Mouse (Mus musculus): Measurements from ENCODE around the gene Ccng2. TPM values are rescaled to one million over a fixed set of nuclear protein-coding genes. Genes with fewer than 3 reads are reported as not detected.

Ccng2 gene
- polyA plus RNA-seq, 1 experiment from 2014 or later, result 68.9 TPM

DNA sequence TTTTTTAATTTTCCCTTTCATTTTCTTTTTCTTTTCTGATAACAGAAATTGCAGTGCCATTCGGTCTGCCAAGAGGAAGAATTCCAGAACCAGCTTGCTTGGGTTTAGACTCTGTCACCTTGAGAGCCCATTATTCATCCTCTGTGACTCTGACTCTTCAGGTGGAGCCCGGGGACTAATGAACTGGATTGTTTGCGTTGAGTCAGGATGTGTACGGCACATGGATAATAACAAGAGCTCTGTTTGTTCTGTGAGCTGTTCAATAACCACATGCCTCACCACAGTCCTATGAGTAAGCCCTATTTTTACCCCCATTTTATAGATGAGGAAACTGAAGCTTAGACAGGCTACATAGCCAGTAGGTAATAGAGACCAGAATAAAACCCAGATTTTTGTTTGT, 29.7 kb downstream of the Ccng2 start:
- Histone ChIP-seq H3K4me3 (replicated peaks) (no peak overlapping the region), H3K27ac (replicated peaks) (no peak overlapping the region), H3K36me3 (no peaks in the 10 kb centered on the region), H3K9ac (replicated peaks) (no peak overlapping the region), H3K4me1 (no peaks in the 10 kb centered on the region), H3K9me3 (replicated peaks) (0 out of 2 replicates have a peak, but pooled peaks cover 5% of the 10 kb centered on the region), H3K4me2 (no peak overlapping the region), H3K27me3 (replicated peaks) (no peaks in the 10 kb centered on the region)
- 91% methylated on average over 4 of the region's 4 CpGs for WGBS
- ATAC-seq (ENCODE audit: low FRiP score), result no peak

DNA sequence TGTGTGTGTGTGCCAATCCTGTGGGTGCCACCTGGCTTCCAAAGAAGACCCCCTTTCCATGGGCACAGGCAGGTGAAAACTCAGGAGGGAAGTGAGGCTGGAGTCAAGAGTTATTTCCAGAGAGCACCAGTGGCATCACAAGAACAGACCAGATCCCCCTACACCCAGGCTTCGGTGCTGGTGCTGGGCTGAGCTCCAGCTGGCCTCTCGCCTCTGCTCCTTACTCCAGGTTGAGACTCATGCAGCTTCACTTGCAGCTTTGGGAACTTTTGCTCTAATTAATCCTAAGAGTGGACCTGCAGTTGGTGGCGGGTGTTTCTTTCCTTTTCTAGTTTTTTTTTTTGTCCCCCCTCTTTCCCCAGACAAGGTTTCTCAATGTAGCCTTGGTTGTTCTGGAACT, 30.3 kb downstream of the Ccng2 start:
- ATAC-seq (ENCODE audit: low FRiP score), result no peak
- 90% methylated on average over 3 of the region's 3 CpGs for WGBS

DNA sequence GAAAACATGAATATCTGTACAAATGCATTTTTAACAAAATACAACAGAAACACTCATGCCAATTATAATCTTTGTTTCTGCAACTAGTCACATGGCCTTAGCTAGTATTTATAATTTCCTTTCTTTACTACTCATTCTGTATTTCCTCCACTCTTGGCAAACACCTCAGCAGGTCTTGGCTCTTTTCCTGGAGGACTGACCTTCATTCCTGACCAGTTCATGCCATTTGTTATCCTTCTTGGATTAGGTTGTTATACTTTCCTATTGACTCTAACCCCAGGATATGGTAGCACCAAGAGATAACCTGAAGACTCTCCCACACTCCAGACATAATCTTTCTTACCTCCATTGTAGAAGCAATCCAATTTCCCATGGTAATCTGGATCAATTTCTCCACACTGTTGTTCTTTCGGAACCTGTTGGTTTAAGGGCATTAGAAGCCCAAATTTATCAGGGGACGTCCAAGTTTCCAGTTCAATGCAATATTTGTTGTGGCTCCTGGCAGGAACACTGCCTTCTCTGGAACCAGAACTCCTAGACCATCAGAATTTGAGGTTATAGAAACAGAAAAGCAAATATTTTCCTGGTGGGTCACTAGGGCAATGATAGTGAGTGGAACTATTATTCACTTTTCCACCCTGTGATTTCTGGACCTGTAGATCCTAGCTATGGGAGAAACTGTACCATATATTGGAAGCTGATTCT, 38.2 kb downstream of the Ccng2 start:
- ATAC-seq (ENCODE audit: low FRiP score), result no peak
- no peaks in the 10 kb centered on the region for H3K27me3 ChIP-seq (replicated peaks)
- no peaks in the 10 kb centered on the region for H3K36me3 ChIP-seq
- H3K4me1 ChIP-seq, result no peaks in the 10 kb centered on the region
- no peak overlapping the region for H3K9ac ChIP-seq (replicated peaks)
- no peaks in the 10 kb centered on the region for H3K9me3 ChIP-seq (replicated peaks)
- no peak overlapping the region for H3K4me2 ChIP-seq
- H3K27ac ChIP-seq (replicated peaks), result no peak overlapping the region
- WGBS, result 82% methylated on average over 2 of the region's 2 CpGs
- H3K4me3 ChIP-seq (replicated peaks), result no peak overlapping the region

More for the DNA sequence above, 30.3 kb downstream of the Ccng2 start:
- H3K4me2 ChIP-seq, result no peak overlapping the region
- no peak overlapping the region for H3K4me3 ChIP-seq (replicated peaks)
- H3K9ac ChIP-seq (replicated peaks), result no peak overlapping the region
- H3K27me3 ChIP-seq (replicated peaks), result no peaks in the 10 kb centered on the region
- H3K4me1 ChIP-seq, result no peaks in the 10 kb centered on the region
- H3K9me3 ChIP-seq (replicated peaks), result 0 out of 2 replicates have a peak, but pooled peaks cover 5% of the 10 kb centered on the region
- no peaks in the 10 kb centered on the region for H3K36me3 ChIP-seq
- H3K27ac ChIP-seq (replicated peaks), result no peak overlapping the region

- Histone ChIP-seq H3K27me3 (replicated peaks) (no peaks in the 10 kb centered on the region), H3K9me3 (replicated peaks) (no peaks in the 10 kb centered on the region), H3K9ac (replicated peaks) (no peak overlapping the region), H3K4me1 (no peaks in the 10 kb centered on the region), H3K4me3 (replicated peaks) (no peak overlapping the region), H3K27ac (replicated peaks) (no peak overlapping the region), H3K36me3 (no peaks in the 10 kb centered on the region), H3K4me2 (no peak overlapping the region)
- WGBS, result 90% methylated on average over 2 of the region's 2 CpGs
- no peak for ATAC-seq (ENCODE audit: low FRiP score)
These were observed 41.9 kb downstream of the Ccng2 start for GRCm38 (mm10) chr5:93308909-93309308.

DNA sequence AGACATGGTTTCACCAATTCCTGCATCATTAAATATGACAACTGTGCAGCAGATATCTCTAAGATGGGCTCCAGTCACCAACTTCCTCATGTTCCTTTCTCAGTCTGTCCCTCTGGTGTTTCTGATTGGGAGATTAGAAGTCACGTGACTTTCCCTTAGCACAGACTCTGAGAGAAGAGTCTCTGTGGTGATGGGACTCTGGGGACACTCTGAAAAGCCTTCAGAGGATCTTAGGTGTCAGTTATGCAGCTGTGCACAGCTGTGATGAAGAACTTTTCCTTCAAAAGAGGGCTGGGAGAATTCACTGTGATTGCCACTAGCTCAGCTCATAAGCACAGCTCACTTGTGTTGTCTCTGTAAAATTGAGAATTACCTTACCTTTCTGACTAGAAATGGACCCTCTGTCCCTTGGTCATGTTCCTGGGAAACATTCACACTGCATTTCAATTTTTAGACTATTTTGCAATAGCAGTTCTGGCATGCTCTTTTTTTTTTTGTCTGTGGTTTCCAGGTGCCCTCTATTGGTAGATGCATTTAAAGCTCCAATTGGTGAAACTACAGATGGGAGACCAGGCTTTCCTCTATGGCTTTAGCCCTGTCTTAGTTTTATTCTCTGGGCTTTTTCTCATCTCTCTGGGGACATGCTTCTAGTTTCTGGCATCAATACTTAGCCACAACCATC, 56.4 kb downstream of the Ccng2 start:
- ATAC-seq (ENCODE audit: low FRiP score), result no peak
- Histone ChIP-seq H3K4me3 (replicated peaks) (no peak overlapping the region), H3K4me1 (no peaks in the 10 kb centered on the region), H3K4me2 (no peak overlapping the region), H3K9me3 (replicated peaks) (no peaks in the 10 kb centered on the region), H3K27me3 (replicated peaks) (no peaks in the 10 kb centered on the region), H3K27ac (replicated peaks) (no peak overlapping the region), H3K9ac (replicated peaks) (no peak overlapping the region), H3K36me3 (no peaks in the 10 kb centered on the region)
- 58% methylated on average over 1 of the region's 1 CpGs for WGBS

Other genes with a start within 250 kb of the Ccng2 start
- gene Sowahb, start 222.2 kb upstream of the Ccng2 start, polyA plus RNA-seq (2015; fragmentation: Nextera tagmentation; extraction: Ambion mirVana), result 0.34 TPM in 1 of 2 replicates, not detected in the other
- 134 and 140 TPM in 2 replicates for gene Sept11, start 173.8 kb upstream of the Ccng2 start, polyA plus RNA-seq (2015; fragmentation: Nextera tagmentation; extraction: Ambion mirVana)
- 115 and 119 TPM in 2 replicates for gene Ccni, start 60.8 kb upstream of the Ccng2 start, polyA plus RNA-seq (2015; fragmentation: Nextera tagmentation; extraction: Ambion mirVana)
- gene 2010109A12Rik, start 60.7 kb upstream of the Ccng2 start, polyA plus RNA-seq (2015; fragmentation: Nextera tagmentation; extraction: Ambion mirVana), result 1.2 and 1.4 TPM in 2 replicates